Comparison of ENCODE assay signal across 11 mouse cellular contexts in the genomic region with DNA sequence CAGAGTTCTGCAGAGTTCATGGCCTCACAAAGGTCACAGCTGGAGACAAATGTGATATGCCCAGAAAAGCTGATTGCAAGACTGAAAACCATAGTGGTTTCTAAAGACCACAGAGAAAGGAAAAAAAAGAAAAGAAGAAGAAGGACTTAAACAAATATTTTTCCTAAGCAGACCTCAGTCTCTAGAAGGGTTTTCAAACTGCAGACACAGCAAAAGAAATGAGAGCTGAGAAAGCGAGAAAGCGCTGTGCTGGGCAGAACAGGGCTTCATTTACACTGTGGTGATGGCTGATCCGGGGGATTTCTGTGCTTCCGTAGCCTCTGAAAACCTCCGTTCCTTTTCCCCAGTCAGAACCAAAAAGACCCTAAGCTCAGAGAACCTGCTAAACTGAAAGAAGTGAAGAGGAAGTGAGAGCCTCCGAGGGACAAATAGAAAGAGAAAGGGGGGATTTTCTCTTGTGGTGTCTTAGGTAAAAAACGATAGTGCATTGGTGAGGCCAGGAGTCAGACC. TPM values are rescaled to one million over a fixed set of nuclear protein-coding genes. Genes with fewer than 3 reads are reported as not detected.
A peak's percentile ranks its signal among the peaks of the same experiment; 100 is the strongest.
DNase-seq lines count a peak whose midpoint lies in the region; ATAC-seq lines count a peak whose summit lies in the region.
"Had no signal": no experiment of that assay in that cellular context is flagged by ENCODE, and none has a peak within 500 bp of the region (broad histone marks: within the 10 kb centered on the region; RNA-seq: fewer than 3 reads in every experiment).

No protein-coding gene starts in this region.

- no peak overlapping the region for H3K4me3 ChIP-seq in liver, embryonic 15.5 days (replicated peaks)
- peak overlapping the region; percentile 50 for H3K4me3 ChIP-seq in megakaryocyte, embryonic 14.5 days (replicated peaks)
- H3K4me3 ChIP-seq in heart, embryonic 10.5 days, result no peak overlapping the region
- H3K4me3 ChIP-seq: forebrain, embryonic 10.5 days had no signal

- peak overlapping the region; percentile 10; the same call in 1 of the 2 replicates for H3K4me2 ChIP-seq in liver, embryonic 15.5 days

- no peaks in the 10 kb centered on the region for H3K27me3 ChIP-seq in liver, embryonic 15.5 days
- peaks cover 30% of the 10 kb centered on the region for H3K27me3 ChIP-seq in megakaryocyte, embryonic 14.5 days (replicated peaks)
- no peaks in the 10 kb centered on the region for H3K27me3 ChIP-seq in heart, embryonic 10.5 days (ENCODE audit: insufficient read depth, poor library complexity, severe bottlenecking)

- no peak for DNase-seq in liver
- DNase-seq in heart, embryonic 10.5 days (ENCODE audit: low spot score), result no peak
- DNase-seq in cerebellum, postnatal 4 days (ENCODE audit: low spot score in 2 of 2), result no peak
- DNase-seq: cerebellum, postnatal 10 days; thymus, adult 18-20 months had no signal

- 30% methylated on average over 7 of the region's 7 CpGs for WGBS in liver, embryonic 15.5 days (ENCODE audit: insufficient replicate concordance)
- 37% methylated on average over 7 of the region's 7 CpGs for WGBS in heart, embryonic 10.5 days

- H3K9me3 ChIP-seq in liver, embryonic 15.5 days (replicated peaks), result no peaks in the 10 kb centered on the region
- no peaks in the 10 kb centered on the region for H3K9me3 ChIP-seq in megakaryocyte, embryonic 14.5 days
- no peaks in the 10 kb centered on the region for H3K9me3 ChIP-seq in heart, embryonic 10.5 days
- H3K9me3 ChIP-seq: forebrain, embryonic 10.5 days; G1E had no signal

- no peak overlapping the region for H3K9ac ChIP-seq in liver, embryonic 15.5 days

- no peak for ATAC-seq in liver, embryonic 15.5 days (ENCODE audit: insufficient read depth)
- peak; percentile 64 for ATAC-seq in activated CD4-positive, CD25-positive, alpha-beta regulatory T cell, adult 4 months
- ATAC-seq in hematopoietic stem cell, adult 5-6 weeks (replicated peaks in 1 of 2; ENCODE audit: insufficient read depth in 1 of 2, low FRiP score in 2 of 2, low TSS enrichment in 1 of 2, low read depth in 1 of 2, poor library complexity in 2 of 2, severe bottlenecking in 2 of 2), result peak; percentile 47 to 48; a peak in 3 of 4 replicates

- no peaks in the 10 kb centered on the region for H3K36me3 ChIP-seq in liver, embryonic 15.5 days (replicated peaks)
- no peaks in the 10 kb centered on the region for H3K36me3 ChIP-seq in megakaryocyte, embryonic 14.5 days (replicated peaks; ENCODE audit: low read length)
- H3K36me3 ChIP-seq in heart, embryonic 10.5 days, result no peaks in the 10 kb centered on the region
- H3K36me3 ChIP-seq: forebrain, embryonic 10.5 days; G1E had no signal

- peaks cover 11% of the 10 kb centered on the region for H3K4me1 ChIP-seq in liver, embryonic 15.5 days (replicated peaks)
- peaks cover 25% of the 10 kb centered on the region for H3K4me1 ChIP-seq in megakaryocyte, embryonic 14.5 days
- peaks cover 17% of the 10 kb centered on the region; the same call in 1 of the 2 replicates for H3K4me1 ChIP-seq in heart, embryonic 10.5 days

- H3K27ac ChIP-seq in liver, embryonic 15.5 days (replicated peaks), result 0 out of 2 replicates have a peak overlapping the region, but pooled peaks have one; percentile 14
- no peak overlapping the region for H3K27ac ChIP-seq in heart, embryonic 10.5 days
- H3K27ac ChIP-seq: forebrain, embryonic 10.5 days had no signal

RNA-seq across cellular contexts. Expression of a gene that starts 57.2 kb away (rescaled TPM):
- 1,128 and 1,129 TPM in 2 replicates for polyA plus RNA-seq in liver, embryonic 15.5 days (2015; fragmentation: Nextera tagmentation; extraction: Ambion mirVana)
- 1,000 to 10,000 TPM; 3,239 to 3,330 TPM for polyA plus RNA-seq in activated CD4-positive, CD25-positive, alpha-beta regulatory T cell, adult 4 months (2017; shearing (Covaris generic))
- 3,790 and 5,329 TPM in 2 replicates for total RNA-seq in hematopoietic stem cell, adult 5-6 weeks (2017)
- 811 and 986 TPM in 2 replicates for polyA plus RNA-seq in megakaryocyte, embryonic 14.5 days (2012; ENCODE audit: insufficient read depth, low replicate concordance)
- 2,804 and 3,368 TPM in 2 replicates for polyA plus RNA-seq in heart, embryonic 10.5 days (2016; fragmentation: Nextera tagmentation; extraction: Ambion mirVana)

RNA-seq across cellular contexts. Expression of a gene that starts 57.8 kb away (rescaled TPM):
- 0.75 and 0.92 TPM in 2 replicates for polyA plus RNA-seq in liver, embryonic 15.5 days (2015; fragmentation: Nextera tagmentation; extraction: Ambion mirVana)
- under 1 TPM in 1 of 2 experiments, not detected in 1; 0.19 TPM for polyA plus RNA-seq in activated CD4-positive, CD25-positive, alpha-beta regulatory T cell, adult 4 months (2017; shearing (Covaris generic))
- total RNA-seq in hematopoietic stem cell, adult 5-6 weeks (2017), result 0.25 TPM in 1 of 2 replicates, not detected in the other
- polyA plus RNA-seq in megakaryocyte, embryonic 14.5 days (2012; ENCODE audit: insufficient read depth, low replicate concordance), result 1.1 TPM in 1 of 2 replicates, not detected in the other
- polyA plus RNA-seq in heart, embryonic 10.5 days (2016; fragmentation: Nextera tagmentation; extraction: Ambion mirVana), result 6.2 and 18.4 TPM in 2 replicates
- polyA plus RNA-seq: G1E had no signal
